Mouse (Mus musculus): ENCODE measurements around the gene Cyp1a2.

Cyp1a2 gene

DNA sequence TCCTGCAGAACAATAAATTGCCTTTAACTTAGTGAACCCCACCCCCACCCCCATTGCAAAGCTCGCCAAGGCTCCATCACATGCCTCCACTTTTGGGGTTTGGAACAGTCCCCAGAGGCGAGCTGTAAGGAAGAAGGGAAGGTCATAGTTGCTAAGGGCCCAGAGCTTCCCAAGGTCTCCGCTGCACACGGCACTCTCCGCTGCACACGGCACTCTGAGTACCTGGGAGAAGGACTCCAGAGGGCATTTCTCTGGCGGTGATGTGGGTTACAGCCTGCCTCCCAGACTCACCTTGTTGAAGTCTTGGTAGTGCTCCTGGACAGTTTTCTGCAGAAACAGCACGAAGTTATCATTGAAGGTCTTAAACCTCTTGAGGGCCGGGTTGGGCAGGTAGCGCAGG lies 2.1 kb downstream of the Cyp1a2 start:
- no peak for DNase-seq (ENCODE audit: low read depth in 1 of 2, low spot score in 2 of 2)

DNA sequence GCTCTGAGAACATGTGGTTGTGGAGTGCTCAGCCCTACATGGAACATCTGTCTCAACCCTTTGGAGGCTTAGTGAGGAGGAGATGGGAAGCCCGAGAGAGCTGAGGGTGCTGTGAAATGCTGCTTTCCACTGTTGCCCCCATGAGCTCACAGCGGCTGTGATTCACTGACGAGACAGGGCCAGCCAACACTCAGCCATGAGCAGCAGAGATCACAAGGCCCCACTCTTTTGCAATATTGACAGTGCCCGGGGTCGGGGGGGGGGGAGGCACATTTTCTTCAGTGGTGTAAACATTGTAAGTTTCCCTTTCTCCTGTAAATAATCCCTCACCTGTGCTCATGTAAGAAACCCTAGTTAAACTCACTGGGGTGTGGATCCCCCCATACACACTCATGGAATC lies 12.0 kb downstream of the Cyp1a2 start:
- no peak for DNase-seq (ENCODE audit: low read depth in 1 of 2, low spot score in 2 of 2)

DNA sequence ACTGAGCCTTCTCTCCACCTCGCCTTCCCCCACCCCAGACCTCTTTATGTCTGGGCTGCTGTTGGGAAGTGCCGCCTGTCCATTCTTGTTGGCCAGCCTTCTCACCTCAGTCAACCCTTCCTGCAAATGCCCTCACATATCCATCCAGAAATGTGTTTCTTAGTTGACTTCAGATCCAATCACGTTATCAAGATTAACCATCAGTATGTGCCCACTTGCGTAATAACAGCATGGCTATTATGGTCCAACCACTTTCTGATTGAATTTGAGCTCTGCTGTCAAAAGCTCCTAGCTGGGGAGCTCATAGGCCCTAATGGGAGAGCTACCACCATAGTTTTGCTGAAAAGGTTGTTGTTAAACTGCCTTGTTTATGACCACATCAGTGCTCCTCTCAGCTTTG lies 12.5 kb downstream of the Cyp1a2 start:
- DNase-seq (ENCODE audit: low read depth in 1 of 2, low spot score in 2 of 2): no peak

DNA sequence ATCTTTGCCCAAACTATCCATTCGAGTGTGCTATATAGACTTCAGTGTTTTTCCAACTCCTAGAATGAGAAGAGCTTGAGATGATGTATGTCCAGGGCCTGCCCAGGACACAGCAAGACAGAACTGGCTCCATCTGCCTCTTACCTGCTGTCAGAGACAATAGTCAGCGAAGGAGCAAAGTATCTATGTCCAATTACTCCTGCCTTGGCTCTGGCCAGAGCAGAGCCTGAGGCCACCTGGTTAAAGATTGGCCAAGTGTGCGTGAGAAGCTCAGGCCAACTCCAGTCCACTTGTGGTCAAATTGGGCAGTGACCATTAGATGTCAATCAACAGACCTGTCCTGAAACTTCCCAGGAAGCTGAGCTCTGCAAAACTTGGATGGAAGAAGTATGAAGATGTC lies 13.9 kb downstream of the Cyp1a2 start:
- DNase-seq (ENCODE audit: low read depth in 1 of 2, low spot score in 2 of 2): no peak

DNA sequence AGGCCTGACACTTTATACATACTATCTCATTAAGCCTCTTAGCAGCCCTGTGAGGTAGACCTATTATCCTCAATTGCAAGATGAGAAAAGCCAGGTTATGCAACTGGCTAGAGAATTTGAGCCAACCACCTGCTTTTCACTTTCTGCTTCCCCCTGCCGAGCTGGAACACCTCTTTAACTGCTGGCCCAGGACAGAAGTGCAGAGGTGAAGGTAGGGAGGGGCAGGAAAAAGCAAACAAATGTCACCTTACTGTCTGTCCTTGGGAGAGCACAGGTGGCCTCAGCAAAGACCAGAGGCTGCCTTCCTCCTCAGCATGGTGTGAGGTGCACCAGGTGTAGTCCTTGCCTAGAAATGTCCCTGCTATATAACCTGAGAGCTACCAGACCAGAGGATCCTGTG lies 15.2 kb downstream of the Cyp1a2 start:
- DNase-seq (ENCODE audit: low read depth in 1 of 2, low spot score in 2 of 2): no peak

DNA sequence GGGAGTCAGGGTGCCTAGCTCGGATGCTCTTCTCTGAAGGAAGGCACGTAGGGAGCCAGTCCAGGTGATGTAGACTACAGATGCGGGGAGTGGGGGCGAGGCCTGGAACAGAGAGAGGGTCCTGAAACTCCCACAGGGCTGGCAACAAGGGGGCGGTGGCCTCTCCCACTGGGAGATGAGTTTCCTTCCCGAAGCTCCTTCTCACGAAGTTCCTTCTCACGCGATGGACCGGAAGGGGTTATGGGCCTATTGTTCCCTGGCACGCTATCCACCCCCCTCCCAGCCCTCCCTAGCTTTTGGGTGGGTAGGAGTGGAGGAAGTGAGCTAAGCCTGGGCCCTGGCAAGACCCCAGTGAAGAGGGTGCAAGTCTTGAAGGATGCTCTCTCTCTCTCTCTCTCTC lies 15.7 kb downstream of the Cyp1a2 start:
- no peak for DNase-seq (ENCODE audit: low read depth in 1 of 2, low spot score in 2 of 2)

DNA sequence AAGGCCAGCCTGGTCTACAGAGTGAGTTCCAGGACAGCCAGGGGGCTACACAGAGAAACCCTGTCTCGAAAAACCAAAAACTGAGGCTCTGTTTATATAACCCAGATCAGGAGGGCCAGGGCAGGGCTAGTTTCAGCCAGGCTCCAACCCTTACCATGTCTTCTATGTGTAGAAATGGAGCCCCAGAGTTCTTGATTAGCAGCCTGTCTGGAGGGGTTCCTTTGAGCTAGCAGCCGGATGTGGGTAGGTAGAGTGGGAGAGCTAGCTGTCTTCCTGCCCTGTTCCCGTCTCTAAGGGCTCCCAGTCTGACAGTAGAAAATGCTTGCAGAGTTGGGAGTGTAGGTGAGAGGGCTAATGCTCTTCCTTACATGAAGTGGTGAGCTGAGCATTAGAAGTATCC lies 16.4 kb downstream of the Cyp1a2 start:
- no peak for DNase-seq (ENCODE audit: low read depth in 1 of 2, low spot score in 2 of 2)

DNA sequence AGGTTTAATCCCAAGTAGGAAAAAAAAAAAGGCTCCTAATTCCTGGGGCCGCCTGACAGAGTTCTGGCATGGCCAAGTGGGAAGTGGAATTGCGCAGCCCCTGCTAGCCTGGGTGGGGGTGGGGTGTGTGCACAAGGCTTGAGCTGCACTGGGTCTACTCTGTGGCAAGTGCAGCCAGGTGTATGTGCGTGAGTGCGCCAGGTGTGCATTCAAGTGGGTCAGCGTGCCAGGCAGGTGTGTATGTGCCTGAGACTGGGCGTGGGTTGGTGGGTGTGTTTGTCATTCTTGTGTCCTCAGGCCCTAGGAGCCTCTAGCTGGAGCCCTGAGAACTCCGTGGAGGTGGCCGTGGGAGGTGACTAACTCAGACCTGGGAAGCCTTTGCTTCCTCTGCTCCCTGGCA lies 17.0 kb downstream of the Cyp1a2 start:
- DNase-seq (ENCODE audit: low read depth in 1 of 2, low spot score in 2 of 2): no peak

DNA sequence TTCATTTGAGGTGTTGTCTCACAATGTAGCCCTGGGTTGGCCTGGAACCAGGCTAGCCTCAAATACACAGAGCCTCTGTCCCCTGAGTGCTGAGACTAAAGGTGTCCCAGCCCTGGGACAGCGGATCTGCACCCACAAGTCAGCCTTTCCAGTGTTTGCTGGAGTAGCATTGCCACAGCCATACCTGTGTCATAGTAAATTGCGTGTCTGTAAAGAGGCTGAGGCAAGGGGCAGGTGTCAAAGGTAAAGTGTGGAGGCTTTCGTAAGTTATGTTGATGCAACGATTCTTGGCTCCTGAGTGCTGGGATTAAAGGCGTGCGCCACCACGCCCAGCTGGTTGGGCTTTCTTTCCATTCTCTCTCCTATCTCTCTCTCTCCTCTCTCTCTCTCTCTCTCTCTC lies 18.9 kb downstream of the Cyp1a2 start:
- no peak for DNase-seq (ENCODE audit: low read depth in 1 of 2, low spot score in 2 of 2)

DNA sequence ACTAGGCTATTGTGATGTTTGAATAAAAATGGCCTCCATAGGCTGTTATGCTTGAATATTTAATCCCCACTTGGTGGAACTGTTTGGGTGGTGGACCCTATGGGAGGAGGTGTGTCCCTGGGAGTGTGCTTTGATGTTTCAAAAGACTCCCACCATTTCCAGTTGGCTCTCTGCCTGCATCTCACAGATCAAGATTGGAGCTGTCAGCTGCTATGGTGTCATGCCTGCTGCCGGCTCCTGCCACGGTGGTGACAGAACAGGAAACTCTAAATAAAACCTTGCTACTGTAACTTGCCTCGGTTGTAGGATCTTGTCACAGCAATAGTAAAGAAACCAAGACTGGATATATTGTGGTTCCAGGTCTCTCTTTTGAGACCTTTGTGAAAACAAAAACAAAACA lies 22.0 kb downstream of the Cyp1a2 start:
- DNase-seq (ENCODE audit: low read depth in 1 of 2, low spot score in 2 of 2): no peak

DNA sequence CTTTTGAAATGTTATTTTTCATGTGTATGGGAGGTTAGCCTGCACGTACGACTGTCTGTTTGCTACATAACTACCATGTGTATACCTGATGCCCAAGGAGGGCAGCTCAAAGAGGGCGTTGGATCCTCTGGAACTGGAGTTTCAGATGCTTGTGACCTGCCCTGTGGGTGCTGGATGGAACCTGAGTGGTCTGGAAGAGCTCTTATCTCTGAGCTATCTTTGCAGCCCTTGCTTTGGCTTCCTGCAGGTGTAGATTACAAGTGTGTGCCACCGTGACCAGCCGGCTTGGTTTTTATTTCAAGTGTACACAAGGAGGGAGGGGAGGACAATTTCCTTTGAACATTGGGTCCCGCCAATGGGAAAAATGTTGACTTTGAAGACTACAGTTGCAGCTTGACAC lies 23.0 kb downstream of the Cyp1a2 start:
- no peak for DNase-seq (ENCODE audit: low read depth in 1 of 2, low spot score in 2 of 2)

DNA sequence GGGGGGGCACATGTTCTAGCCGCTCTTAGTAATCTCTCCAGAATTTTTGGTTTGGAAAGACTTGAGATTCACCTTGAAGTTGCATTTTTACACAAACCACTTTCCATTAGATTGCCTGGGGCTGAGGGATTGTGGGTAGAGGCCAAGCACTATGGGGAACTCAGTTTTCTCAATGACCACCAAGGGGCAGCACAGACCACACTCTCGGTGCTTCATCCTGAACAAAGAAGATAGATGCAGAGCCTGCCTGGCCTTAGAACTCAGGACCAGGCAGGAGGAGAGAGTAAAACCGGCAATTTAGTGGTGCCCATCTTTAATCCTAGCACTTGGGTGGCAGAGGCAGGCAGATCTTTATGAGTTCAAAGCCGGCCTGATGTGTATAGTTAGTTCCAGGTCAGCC lies 23.7 kb downstream of the Cyp1a2 start:
- no peak for DNase-seq (ENCODE audit: low read depth in 1 of 2, low spot score in 2 of 2)

DNA sequence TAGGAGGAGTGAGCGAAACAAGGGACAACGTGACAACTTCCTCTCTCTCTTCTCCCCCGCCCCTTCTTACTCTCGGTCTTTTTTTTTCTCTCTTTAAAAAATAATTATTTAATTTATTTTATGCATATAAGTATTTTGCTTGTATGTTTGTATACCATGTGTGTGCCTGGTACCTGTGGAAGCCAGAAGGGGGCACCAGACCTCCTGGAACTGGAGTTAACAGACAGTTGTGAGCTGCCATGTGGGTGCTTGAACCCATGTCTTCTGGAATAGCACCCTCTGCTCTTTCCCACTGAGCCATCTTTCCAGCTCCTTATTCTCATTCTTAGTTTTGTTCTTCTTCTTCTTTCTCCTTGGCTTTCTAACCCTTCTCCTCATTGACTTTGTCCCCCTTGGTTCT lies 24.5 kb downstream of the Cyp1a2 start:
- DNase-seq (ENCODE audit: low read depth in 1 of 2, low spot score in 2 of 2): no peak

DNA sequence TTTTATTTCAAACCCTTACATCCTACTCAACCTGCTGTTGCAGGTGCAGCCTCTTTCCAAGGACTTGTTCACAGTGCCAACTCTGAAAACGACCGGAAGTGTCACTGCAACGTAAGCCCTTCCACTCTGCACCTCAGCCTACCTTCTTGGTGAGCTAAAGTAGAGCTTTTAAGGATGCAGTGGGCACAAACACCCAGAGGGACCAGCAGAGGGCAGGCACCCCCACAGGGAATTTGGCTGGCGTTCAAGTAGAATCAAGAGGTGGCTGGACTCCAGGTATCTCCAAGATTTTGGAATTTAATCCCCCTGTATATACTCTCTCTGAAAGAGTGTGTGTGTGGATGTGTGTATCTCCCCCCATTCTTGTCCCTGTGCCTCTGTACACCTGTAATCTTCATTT lies 25.7 kb downstream of the Cyp1a2 start:
- no peak for DNase-seq (ENCODE audit: low read depth in 1 of 2, low spot score in 2 of 2)

DNA sequence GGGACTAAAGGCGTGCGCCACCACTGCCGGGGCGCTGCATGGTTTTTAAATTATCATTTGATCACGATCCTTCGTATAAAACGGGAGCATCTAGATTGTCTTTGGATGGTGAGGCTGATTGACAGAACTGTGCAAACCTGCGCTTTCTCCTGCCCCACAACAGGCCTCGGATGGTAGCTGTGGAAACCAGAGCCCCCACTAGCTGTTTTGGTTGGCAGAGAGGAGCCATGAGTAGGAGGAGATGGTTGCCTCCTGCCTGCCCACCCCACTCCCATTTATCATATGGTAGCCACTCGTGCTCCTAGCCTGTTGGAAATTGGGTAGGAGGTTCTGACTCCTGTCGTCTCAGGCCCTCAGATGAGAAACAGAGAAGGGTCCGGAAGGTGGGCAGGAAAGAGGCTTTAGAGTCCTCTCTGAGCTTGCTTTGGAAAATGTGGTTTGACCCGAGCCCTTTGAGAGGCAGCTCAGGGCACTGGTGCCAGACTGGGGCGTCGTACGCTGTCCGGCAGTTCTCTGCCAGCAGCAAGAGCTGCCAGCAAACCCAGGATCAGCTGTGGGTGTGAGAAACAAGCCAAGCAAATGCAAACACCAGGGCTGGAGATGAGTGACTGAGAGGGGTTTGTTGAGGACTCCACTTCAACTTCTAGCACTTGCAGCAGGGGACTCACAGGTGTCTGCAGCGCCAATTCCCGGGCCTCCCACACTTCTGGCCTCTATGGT lies 26.7 kb downstream of the Cyp1a2 start:
- no peak for DNase-seq (ENCODE audit: low read depth in 1 of 2, low spot score in 2 of 2)

DNA sequence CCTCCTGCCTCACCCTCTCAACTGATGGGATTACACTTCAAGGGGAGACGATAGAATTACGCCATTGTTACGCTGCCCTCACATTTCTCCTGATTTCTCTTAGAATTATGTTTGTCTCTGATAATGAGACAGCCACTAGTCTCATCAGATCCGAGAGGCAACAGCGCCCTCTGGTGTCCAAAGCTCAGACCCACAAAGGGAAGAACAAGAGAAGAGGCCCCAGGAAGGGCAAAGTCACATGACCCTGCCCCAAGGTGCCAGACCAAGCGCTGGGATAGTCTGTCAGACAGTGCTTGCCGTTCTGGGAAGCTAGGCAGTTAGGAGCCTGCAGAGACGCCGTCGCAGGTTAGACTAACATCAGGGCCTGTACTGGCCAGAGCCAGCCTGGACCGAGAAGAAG lies 27.8 kb downstream of the Cyp1a2 start:
- peak; percentile 82 to 93 for DNase-seq (ENCODE audit: low read depth in 1 of 2, low spot score in 2 of 2)

DNA sequence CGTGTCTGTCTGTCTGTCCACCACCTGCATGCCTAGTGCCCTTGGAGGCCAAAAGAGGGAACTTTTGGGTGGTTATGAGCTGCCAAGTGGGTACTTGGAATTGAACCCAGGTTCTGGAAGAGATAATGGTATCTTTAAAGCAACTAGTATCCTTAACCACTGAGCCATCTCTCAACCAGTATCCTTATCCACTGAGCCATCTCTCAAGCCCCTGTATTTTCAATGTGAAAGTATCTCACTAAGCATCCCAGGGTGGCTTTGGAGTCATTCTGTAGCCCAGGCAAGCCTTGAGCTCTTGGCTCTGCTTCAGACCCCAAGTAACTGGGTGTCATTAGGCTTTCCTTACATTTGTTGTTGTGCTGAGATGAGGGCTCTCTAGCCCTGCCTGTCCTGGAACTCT lies 28.5 kb downstream of the Cyp1a2 start:
- no peak for DNase-seq (ENCODE audit: low read depth in 1 of 2, low spot score in 2 of 2)

DNA sequence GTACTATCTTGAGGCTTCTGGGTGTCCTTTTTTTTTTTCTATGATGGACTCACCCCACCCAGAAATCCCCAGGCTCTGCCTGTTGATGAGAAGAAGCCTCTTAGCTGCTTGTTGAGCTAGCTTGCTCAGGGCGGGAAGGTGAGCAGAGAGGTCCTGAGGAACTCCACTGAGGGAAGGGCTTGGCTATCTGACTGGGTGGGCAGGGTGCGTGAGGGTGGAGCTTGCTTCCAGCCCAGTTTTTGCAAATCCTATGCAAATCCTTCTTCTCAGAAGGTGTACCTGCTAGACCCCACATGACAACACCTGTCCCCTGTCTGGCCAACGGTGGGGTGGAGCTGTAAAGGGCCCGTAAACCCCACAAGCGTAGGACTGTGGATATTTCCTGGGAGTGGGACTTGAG lies 30.2 kb downstream of the Cyp1a2 start, which contains the start of gene Csk:
Csk (minus strand) TSS at position 349 of the 400 bp plus-strand sequence.
- no peak for DNase-seq (ENCODE audit: low read depth in 1 of 2, low spot score in 2 of 2)

DNA sequence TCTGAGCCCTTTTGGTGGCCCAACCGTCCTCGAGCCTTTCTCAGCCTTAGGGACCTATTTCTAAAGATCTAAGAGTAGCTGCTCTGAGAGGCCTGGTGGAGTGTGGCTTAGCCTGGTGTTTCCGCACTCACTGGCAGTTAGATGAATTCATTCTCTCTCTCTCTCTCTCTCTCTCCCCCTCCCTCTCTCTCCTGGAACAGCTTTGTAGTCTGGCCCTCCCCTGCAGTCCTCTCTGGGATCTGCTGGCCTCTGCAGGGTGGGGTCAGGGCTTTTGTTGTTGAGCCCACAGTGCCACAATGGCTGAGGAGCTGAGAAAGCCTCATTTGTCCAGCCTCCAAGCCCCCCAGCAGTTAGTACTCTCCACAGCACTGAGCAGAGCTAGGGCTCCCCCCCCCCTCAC lies 30.6 kb downstream of the Cyp1a2 start:
- DNase-seq (ENCODE audit: low read depth in 1 of 2, low spot score in 2 of 2): no peak

DNA sequence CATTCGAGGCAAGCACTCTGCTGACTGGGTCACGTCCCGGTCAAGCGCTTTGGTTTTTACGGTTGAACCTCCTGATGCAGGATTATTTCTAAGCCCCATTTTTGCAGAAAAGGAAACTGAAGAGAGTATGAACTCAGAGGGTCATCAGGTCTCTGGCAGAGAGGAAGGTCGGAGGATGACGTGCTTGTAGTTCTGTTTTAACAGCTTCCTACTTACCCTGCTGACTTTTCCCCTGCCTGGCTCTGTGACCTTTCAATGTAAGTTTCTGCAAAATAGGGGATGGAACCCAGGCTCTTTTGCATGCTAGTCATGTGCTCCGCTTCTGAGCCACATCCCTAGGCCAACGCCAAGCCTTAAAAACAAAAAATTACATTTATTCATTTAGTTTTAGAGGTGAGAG lies 31.2 kb downstream of the Cyp1a2 start:
- peak in 1 of 2 experiments; percentile 58 for DNase-seq (ENCODE audit: low read depth in 1 of 2, low spot score in 2 of 2)

DNA sequence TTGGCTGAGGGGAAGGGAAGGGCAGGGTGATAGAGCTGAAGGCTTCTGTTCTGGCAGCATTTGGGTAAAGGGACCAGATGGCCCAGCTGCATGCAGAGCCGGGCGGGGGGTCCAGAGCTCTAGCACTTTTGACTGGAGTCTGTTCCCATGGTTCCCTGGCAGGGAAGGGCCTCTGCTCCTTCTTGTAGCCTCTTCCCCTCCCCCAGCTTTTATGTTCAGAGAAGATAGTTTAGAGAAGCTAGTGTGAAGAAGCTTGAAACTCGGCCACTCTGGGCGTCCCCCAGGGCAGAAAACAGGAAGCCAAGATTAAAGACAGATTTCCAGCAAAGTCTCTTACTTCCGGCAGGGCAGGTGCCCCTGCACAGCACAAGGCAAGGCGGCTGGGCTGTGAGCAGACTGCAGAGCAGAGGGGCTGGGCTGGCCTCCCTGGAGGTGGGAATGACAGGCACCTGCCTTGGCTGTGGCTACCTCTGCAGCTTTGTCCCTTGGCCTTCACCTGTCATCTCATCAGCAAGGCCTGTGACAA lies 32.7 kb downstream of the Cyp1a2 start:
- DNase-seq (ENCODE audit: low read depth in 1 of 2, low spot score in 2 of 2): peak in 1 of 2 experiments; percentile 67

DNA sequence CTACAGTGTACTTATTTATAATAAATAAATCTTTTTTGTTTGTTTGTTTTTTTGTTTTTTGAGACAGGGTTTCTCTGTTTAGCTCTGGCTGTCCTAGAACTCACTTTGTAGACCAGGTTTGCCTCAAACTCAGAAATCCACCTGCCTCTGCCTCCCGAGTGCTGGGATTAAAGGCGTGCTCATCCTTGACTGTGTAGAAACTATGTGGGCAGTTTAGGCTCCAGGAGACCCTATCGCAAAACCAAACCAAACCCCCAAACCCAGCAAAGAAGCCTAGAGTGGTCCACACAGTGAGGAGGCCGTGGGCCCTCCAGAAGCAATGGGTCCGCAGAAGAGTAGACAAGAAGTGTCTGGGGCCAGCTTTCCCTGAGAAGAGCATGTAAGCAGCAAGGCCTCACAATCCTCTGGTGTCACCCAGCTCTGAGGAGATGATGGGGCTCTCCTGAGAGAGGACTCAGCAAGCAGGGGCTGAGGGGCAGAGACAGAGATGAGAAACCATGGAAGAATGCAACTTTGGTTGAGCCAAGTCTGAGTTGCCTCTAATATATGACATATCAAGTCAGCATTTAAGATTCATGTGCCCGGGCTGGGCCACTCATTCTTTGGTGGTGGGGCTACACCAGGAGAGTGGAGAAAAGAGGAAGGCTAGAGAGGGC lies 33.2 kb downstream of the Cyp1a2 start:
- no peak for DNase-seq (ENCODE audit: low read depth in 1 of 2, low spot score in 2 of 2)
